Mouse (Mus musculus) testis, adult 2 months (tissue): ENCODE measurements around the gene Cyp2a4. TPM values are rescaled to one million over a fixed set of nuclear protein-coding genes. Genes with fewer than 3 reads are reported as not detected.
"Not testable (repeated sequence)": the region's sequence is repeated elsewhere in the genome, so short reads cannot be mapped to it uniquely, and the experiment has no call there.

Source experiments
- H3K27ac ChIP-seq: fragments of 200-500 bp; 2 replicates; pipeline ENCODE4 v1.5.1; 2012; ENCODE audit warnings: low read depth, low read length; ENCODE audit not compliant: control insufficient read depth, insufficient read depth
- H3K27me3 ChIP-seq: fragments of 200-500 bp; 2 replicates; pipeline ENCODE4 v1.6.1; 2012; ENCODE audit warnings: mild to moderate bottlenecking, low read length, moderate library complexity; ENCODE audit not compliant: control insufficient read depth, insufficient read depth
- H3K36me3 ChIP-seq: fragments of 200-500 bp; 2 replicates; pipeline ENCODE4 v1.6.1; 2012; ENCODE audit warnings: mild to moderate bottlenecking, low read length; ENCODE audit not compliant: control insufficient read depth, insufficient read depth
- H3K4me1 ChIP-seq: fragments of 200-500 bp; 2 replicates; pipeline ENCODE4 v1.6.1; 2012; ENCODE audit warnings: low read length; ENCODE audit not compliant: control insufficient read depth, insufficient read depth
- H3K4me3 ChIP-seq: fragments of 200-500 bp; 2 replicates; pipeline ENCODE4 v1.5.1; 2012; ENCODE audit warnings: low read depth, mild to moderate bottlenecking, low read length, moderate library complexity, mixed read lengths; ENCODE audit not compliant: control insufficient read depth
- polyA plus RNA-seq: library from polyadenylated mRNA; depleted of rRNA; stranded (reverse); fragments of >200 nt; gene quantifications from 2 replicates; pipeline ENCODE4 v1.2.3, GENCODE M21; 2012; rRNA removed

Gene Cyp2a4
- polyA plus RNA-seq = not detected in 2 replicates

DNA sequence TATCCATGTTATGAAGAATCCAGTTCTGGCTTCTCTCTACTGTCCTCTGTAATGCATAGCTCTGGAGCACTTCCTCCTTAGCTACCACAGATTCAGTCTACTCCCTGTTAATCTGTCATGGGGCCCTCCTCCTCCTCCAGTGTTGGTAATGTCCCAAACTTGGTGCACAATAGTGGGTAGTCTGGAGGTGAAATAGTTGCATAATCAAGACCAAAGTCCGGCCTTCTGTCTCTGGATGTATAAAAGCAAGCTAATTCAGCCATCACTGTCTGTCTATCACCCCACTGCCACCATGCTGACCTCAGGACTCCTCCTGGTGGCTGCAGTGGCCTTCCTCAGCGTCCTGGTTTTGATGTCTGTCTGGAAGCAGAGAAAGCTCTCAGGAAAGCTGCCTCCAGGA, at the start of gene Cyp2a4:
Cyp2a4 (plus strand) TSS at position 244 of the 400 bp plus-strand sequence.
- H3K4me3 ChIP-seq, H3K27ac ChIP-seq, H3K27me3 ChIP-seq, H3K36me3 ChIP-seq, H3K4me1 ChIP-seq: not testable (repeated sequence)

DNA sequence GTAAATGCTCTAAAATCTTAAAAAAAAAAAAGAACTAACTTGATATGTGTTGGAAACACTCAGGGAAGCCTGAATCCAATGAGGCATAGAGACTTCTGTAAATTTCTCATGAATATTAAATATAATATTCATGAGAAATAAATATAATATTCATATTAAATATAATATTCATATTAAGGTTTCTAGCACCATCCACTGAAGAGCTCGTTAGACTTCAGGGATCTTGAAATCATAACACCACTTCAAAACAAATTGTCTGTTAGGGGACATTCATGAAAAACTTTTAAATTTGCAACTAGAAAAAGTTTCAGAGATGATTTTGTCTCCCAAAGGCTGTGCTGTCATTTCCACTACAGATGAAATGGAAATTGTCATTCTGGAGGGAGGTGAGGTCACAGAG, 46.9 kb upstream of the Cyp2a4 start, which contains the start of gene Vmn1r184:
Vmn1r184 (plus strand) TSS at position 301 of the 400 bp plus-strand sequence.
- H3K27me3 ChIP-seq, H3K4me3 ChIP-seq, H3K27ac ChIP-seq, H3K4me1 ChIP-seq, H3K36me3 ChIP-seq: not testable (repeated sequence)

DNA sequence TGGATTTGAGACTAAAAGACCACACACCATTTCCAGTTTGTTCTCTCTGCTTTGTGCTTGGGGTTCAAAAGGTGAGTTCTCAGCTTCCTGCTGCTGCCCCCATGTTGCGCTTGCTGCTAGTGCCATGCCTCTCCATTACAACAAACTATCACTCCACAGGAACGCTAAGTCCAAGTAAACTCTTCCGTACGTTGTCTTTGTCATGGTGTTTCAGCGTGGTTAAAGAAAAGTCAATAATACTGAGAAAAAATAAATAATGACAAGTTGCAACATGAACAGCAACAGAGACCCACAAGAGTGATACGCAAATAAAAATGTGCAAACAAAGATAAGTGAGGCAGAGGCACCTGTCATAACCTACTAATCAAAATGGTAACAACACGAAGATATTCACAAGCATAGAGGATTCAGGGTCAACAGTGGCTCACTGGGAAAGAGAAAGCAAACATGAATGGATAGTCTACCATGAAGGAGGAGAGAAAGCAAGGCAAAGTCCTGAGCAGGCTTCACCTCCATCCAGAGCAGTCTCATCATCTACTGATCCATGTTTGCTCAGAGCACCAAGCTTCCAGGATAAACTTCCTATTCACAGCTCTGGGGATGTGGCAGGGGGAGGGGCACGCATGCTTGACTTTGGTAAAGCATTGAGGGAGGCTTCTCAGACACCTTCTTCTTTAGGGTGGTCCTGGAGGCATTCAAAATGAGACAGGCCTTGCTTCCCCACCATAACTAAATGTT, 3.4 kb upstream of the Cyp2a4 start:
- H3K27me3 ChIP-seq, H3K36me3 ChIP-seq: not testable (repeated sequence)

DNA sequence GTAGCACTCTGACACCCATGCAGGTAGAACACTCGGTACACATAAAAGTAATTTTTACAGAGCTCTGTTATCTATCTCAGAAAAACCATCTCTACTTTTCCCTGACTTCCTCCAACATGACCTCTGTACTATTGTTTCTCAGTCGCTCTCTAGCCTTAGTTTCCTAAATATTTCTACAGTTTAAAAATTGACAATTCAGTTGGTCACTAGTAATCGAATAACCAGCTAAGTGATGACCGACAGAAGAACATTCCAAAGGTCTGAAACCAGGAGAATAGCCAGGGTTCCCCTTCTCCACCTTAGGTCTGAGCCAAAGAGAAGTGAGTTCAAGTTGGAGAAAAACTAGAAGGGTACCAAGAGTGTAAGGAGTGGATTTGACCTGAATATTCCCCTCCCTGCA, 4.8 kb downstream of the Cyp2a4 start:
- H3K36me3 ChIP-seq, H3K27me3 ChIP-seq, H3K4me1 ChIP-seq, H3K4me3 ChIP-seq, H3K27ac ChIP-seq: not testable (repeated sequence)

More for the DNA sequence above, 3.4 kb upstream of the Cyp2a4 start:
- H3K4me1 ChIP-seq, H3K27ac ChIP-seq, H3K4me3 ChIP-seq: not testable (repeated sequence)

GRCm38 (mm10) chr7:26315194-26315593, 8.2 kb downstream of the Cyp2a4 start:
- not testable (repeated sequence) for H3K36me3 ChIP-seq, H3K27me3 ChIP-seq, H3K4me1 ChIP-seq, H3K27ac ChIP-seq, H3K4me3 ChIP-seq

- not testable (repeated sequence) for H3K4me3 ChIP-seq, H3K27me3 ChIP-seq, H3K36me3 ChIP-seq, H3K4me1 ChIP-seq, H3K27ac ChIP-seq
These were observed 8.8 kb downstream of the Cyp2a4 start for GRCm38 (mm10) chr7:26315809-26316208.

DNA sequence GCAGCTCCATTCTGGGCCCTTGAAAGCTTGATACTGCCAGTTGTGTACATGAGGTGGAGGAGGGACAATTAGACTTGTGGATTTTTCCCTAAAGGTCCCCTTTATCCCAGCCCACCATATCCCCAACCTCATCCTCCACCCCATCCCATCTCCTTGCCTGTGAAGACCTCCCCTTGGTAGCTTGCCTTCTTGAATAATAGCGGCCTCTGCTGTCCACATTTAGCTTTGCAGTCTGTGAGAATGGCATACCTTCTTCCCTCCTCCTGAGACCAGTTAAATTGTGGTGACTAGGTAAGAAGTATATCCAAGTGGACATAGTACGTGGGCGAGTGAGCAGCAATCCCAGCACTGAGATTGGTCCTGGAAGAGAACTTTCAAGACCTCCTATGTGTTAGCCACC, 13.4 kb downstream of the Cyp2a4 start:
- H3K27me3 ChIP-seq, H3K4me1 ChIP-seq, H3K4me3 ChIP-seq, H3K36me3 ChIP-seq, H3K27ac ChIP-seq: not testable (repeated sequence)

- not testable (repeated sequence) for H3K27ac ChIP-seq, H3K4me1 ChIP-seq, H3K36me3 ChIP-seq, H3K4me3 ChIP-seq, H3K27me3 ChIP-seq
These were observed 43.2 kb downstream of the Cyp2a4 start for GRCm38 (mm10) chr7:26350177-26350576.

- not testable (repeated sequence) for H3K4me3 ChIP-seq, H3K36me3 ChIP-seq, H3K27ac ChIP-seq, H3K27me3 ChIP-seq, H3K4me1 ChIP-seq
These were observed 45.3 kb downstream of the Cyp2a4 start for GRCm38 (mm10) chr7:26352258-26352657.

- H3K27me3 ChIP-seq, H3K27ac ChIP-seq: not testable (repeated sequence)
These were observed 49.8 kb downstream of the Cyp2a4 start for GRCm38 (mm10) chr7:26356719-26357118.

More at GRCm38 (mm10) chr7:26356719-26357118, 49.8 kb downstream of the Cyp2a4 start:
- H3K36me3 ChIP-seq, H3K4me3 ChIP-seq, H3K4me1 ChIP-seq: not testable (repeated sequence)
